ENCODE assay signal across 33 mouse cellular contexts in genomic region chr1:160237981-160238380, GRCm38 (mm10).
"Had no signal": no experiment of that assay in that cellular context is flagged by ENCODE, and none has a peak within 500 bp of the region (broad histone marks: within the 10 kb centered on the region; RNA-seq: fewer than 3 reads in every experiment).

No protein-coding gene starts in this region.

- H3K4me3 ChIP-seq: heart, embryonic 12.5 days; heart, embryonic 13.5 days; heart, embryonic 15.5 days; hindbrain, embryonic 10.5 days; hindbrain, embryonic 12.5 days; hindbrain, embryonic 13.5 days; hindbrain, embryonic 15.5 days; intestine, embryonic 15.5 days; kidney, embryonic 15.5 days; left cerebral cortex, adult 2 months had no signal

- H3K36me3 ChIP-seq: heart, embryonic 15.5 days; hindbrain, embryonic 10.5 days; hindbrain, embryonic 12.5 days; intestine, embryonic 15.5 days; kidney, embryonic 15.5 days had no signal

- H3K27me3 ChIP-seq: heart, embryonic 12.5 days; heart, embryonic 13.5 days; heart, embryonic 15.5 days; hindbrain, embryonic 12.5 days; hindbrain, embryonic 13.5 days; hindbrain, embryonic 15.5 days; intestine, embryonic 15.5 days; kidney, embryonic 15.5 days had no signal

- H3K9ac ChIP-seq: heart, embryonic 12.5 days; heart, embryonic 13.5 days; heart, embryonic 15.5 days; hindbrain, embryonic 12.5 days; hindbrain, embryonic 13.5 days; hindbrain, embryonic 14.5 days; hindbrain, embryonic 15.5 days; intestine, embryonic 15.5 days; kidney, embryonic 15.5 days had no signal

- ATAC-seq: hindbrain, embryonic 16.5 days; hindbrain, postnatal 0 days; inflammation-experienced regulatory T-cells, adult 6 months; intestine, embryonic 15.5 days; intestine, embryonic 16.5 days; intestine, postnatal 0 days had no signal

- H3K9me3 ChIP-seq: heart, embryonic 13.5 days; heart, embryonic 15.5 days; hindbrain, embryonic 12.5 days; hindbrain, embryonic 13.5 days; hindbrain, embryonic 15.5 days; intestine, embryonic 15.5 days; kidney, embryonic 15.5 days had no signal

- H3K4me1 ChIP-seq: heart, embryonic 12.5 days; heart, embryonic 15.5 days; hindbrain, embryonic 10.5 days; hindbrain, embryonic 12.5 days; hindbrain, embryonic 13.5 days; hindbrain, embryonic 15.5 days; intestine, embryonic 15.5 days; kidney, embryonic 15.5 days had no signal

- DNase-seq: heart, postnatal 10 days; heart, postnatal 14 days; heart, postnatal 36 days; heart, postnatal 4 days; kidney, adult 11 months; kidney, adult 18-20 months; kidney, adult 2 months; kidney, adult 8-10 months; kidney, adult 9 months; kidney, postnatal 10 days; kidney, postnatal 14 days; kidney, postnatal 25 days; kidney, postnatal 36 days; kidney, postnatal 4 days; layer of hippocampus, adult 9-11 months; layer of hippocampus, postnatal 36 days had no signal

- H3K4me2 ChIP-seq: heart, embryonic 12.5 days; heart, embryonic 13.5 days; heart, embryonic 15.5 days; hindbrain, embryonic 12.5 days; hindbrain, embryonic 13.5 days; hindbrain, embryonic 14.5 days; hindbrain, embryonic 15.5 days; intestine, embryonic 15.5 days; kidney, embryonic 15.5 days had no signal

- H3K27ac ChIP-seq: heart, embryonic 13.5 days; heart, embryonic 15.5 days; hindbrain, embryonic 10.5 days; hindbrain, embryonic 12.5 days; hindbrain, embryonic 13.5 days; hindbrain, embryonic 14.5 days; hindbrain, embryonic 15.5 days; hindbrain, postnatal 0 days; intestine, embryonic 15.5 days; kidney, embryonic 15.5 days; kidney, postnatal 0 days had no signal
